Mouse (Mus musculus): ENCODE measurements around the gene Mrps22.

DNA sequence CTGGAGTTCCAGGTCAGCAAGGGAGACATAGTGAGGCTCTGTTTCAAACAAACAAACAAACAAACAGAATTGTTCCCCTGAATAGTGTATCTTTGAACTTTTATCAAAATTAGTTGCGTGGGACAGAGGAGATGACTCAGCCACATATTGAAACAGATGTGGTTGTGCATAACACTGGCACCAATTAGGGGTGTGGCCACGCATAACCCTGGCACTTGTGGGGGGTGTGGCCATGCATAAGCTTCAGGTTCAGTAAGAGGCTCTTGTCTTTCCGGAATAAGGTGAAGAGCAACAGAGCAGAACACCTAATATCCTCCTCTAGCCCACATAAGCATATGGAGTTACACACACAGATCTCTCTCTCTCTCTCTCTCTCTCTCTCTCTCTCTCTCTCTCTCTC, 57.4 kb downstream of the Mrps22 start:
- no peak for TF ChIP-seq POLR2A (IDR thresholded peaks at IDR 0.05; ENCODE audit: extremely low read depth, insufficient read depth, low read length)
- TF ChIP-seq CTCF (IDR thresholded peaks at IDR 0.05; ENCODE audit: low read depth, low read length): no peak

Measured in liver, adult 2 months (tissue).